Mouse (Mus musculus): ENCODE results near the gene Smpdl3b. TPM values are rescaled to one million over a fixed set of nuclear protein-coding genes. Genes with fewer than 3 reads are reported as not detected.

Smpdl3b gene
- total RNA-seq (2012; rRNA removed): 28.9 and 40.2 TPM in 2 replicates

DNA sequence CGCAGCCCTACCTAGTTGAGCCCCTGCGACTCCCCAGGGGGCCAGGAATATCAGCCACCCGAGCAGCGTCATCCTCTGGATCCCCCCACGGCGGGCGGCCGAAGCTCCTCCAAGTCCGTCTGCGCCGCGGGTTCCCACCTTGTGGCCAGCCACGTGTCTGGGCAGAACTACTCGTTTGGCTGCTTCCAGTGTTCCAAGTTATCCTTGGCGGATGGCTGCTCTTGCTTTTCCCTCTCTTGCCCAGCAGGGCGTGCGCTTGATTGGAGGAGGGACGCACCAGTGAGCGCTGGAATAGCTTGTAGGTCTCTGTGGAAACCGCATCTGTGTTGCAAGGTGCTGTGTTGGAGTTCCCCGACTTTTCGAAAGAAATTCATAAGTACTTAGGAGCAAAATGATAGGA, at the start of gene Smpdl3b:
Gene Smpdl3b, minus strand, starts transcription at position 279 of the 400 bp plus-strand sequence.
- H3K9me3 ChIP-seq (ENCODE audit: control insufficient read depth, insufficient read depth, low read depth, low read length): no peaks in the 10 kb centered on the region
- DNase-seq (ENCODE audit: low read depth, low spot score): peak; percentile 67
- peak within 1 kb of the TSS; percentile 50 to 53 for H3K4me3 ChIP-seq (ENCODE audit: insufficient read depth in 1 of 2, low read depth in 1 of 2, low read length in 2 of 2, poor library complexity in 1 of 2, severe bottlenecking in 1 of 2)
- TF ChIP-seq HCFC1 (IDR thresholded peaks at IDR 0.05; ENCODE audit: borderline replicate concordance, insufficient read depth, low read length) (no peak), ZNF384 (IDR thresholded peaks at IDR 0.05; ENCODE audit: low read depth, low read length) (no peak), CHD2 (IDR thresholded peaks at IDR 0.05; ENCODE audit: low read depth, low read length) (no peak), ZC3H11A (IDR thresholded peaks at IDR 0.05; ENCODE audit: borderline replicate concordance, low read depth, low read length) (no peak), MAFK (IDR thresholded peaks at IDR 0.05; ENCODE audit: insufficient read depth, low read depth, low read length) (no peak)
- H3K27ac ChIP-seq (ENCODE audit: insufficient read depth, low read depth, low read length, poor library complexity, severe bottlenecking): no peak within 1 kb of the TSS
- H3K9ac ChIP-seq (ENCODE audit: insufficient read depth, low read depth, low read length, poor library complexity, severe bottlenecking): peak within 1 kb of the TSS; percentile 51
- in situ Hi-C loops (cut with MboI; ENCODE audit: low sequenced_read_pairs in 2 of 2, unreplicated experiment in 2 of 2): no loop called here
- H3K4me1 ChIP-seq (ENCODE audit: control insufficient read depth in 2 of 2, insufficient read depth in 2 of 2, low read length in 2 of 2, poor library complexity in 1 of 2): peaks cover 5 to 6% of the 10 kb centered on the region in 2 experiments; a peak in 3 of 4 replicates
- H3K36me3 ChIP-seq (ENCODE audit: control insufficient read depth, insufficient read depth, low read length, poor library complexity, severe bottlenecking): no peaks in the 10 kb centered on the region; the same call in 1 of the 2 replicates

DNA sequence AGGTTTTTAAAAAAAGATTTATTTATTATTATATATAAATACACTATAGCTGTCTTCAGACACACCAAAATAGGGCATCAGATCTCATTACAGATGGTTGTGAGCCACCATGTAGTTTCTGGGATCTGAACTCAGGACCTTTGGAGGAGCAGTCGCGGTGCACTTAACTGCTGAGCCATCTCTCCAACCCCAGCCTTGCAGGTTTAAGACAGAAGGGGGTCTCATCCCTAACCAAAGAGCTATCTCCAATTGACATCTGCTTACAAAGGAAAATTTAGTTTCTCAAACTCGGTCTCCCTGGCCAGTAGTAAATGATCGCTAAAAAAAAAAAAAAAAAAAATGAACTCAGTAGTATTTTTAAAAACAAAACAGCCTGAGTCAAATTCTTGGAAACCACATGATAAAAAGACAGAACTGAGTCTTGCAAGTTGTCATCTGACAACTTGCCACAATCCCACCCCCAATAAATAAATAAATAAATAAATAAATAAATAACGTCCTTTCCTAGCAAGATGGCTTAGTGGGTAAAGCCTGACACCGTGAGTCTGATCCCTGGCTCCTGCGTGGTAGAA, 49.7 kb upstream of the Smpdl3b start:
- TF ChIP-seq MAFK (IDR thresholded peaks at IDR 0.05; ENCODE audit: insufficient read depth, low read depth, low read length): no peak
- no peak for TF ChIP-seq CHD2 (IDR thresholded peaks at IDR 0.05; ENCODE audit: low read depth, low read length)
- TF ChIP-seq HCFC1 (IDR thresholded peaks at IDR 0.05; ENCODE audit: borderline replicate concordance, insufficient read depth, low read length): no peak
- no peak for TF ChIP-seq ZC3H11A (IDR thresholded peaks at IDR 0.05; ENCODE audit: borderline replicate concordance, low read depth, low read length)
- no peak for TF ChIP-seq ZNF384 (IDR thresholded peaks at IDR 0.05; ENCODE audit: low read depth, low read length)
- no peaks in the 10 kb centered on the region for H3K9me3 ChIP-seq (ENCODE audit: control insufficient read depth, insufficient read depth, low read depth, low read length)
- DNase-seq (ENCODE audit: low read depth, low spot score): no peak
- H3K4me1 ChIP-seq (ENCODE audit: control insufficient read depth in 2 of 2, insufficient read depth in 2 of 2, low read length in 2 of 2, poor library complexity in 1 of 2): peaks cover 4 to 9% of the 10 kb centered on the region in 2 experiments; a peak in 2 of 4 replicates
- H3K27ac ChIP-seq (ENCODE audit: insufficient read depth, low read depth, low read length, poor library complexity, severe bottlenecking): no peak overlapping the region
- in situ Hi-C loops (cut with MboI; ENCODE audit: low sequenced_read_pairs in 2 of 2, unreplicated experiment in 2 of 2): no loop called here
- H3K36me3 ChIP-seq (ENCODE audit: control insufficient read depth, insufficient read depth, low read length, poor library complexity, severe bottlenecking): no peaks in the 10 kb centered on the region
- H3K9ac ChIP-seq (ENCODE audit: insufficient read depth, low read depth, low read length, poor library complexity, severe bottlenecking): no peak overlapping the region
- H3K4me3 ChIP-seq (ENCODE audit: insufficient read depth in 1 of 2, low read depth in 1 of 2, low read length in 2 of 2, poor library complexity in 1 of 2, severe bottlenecking in 1 of 2): no peak overlapping the region

DNA sequence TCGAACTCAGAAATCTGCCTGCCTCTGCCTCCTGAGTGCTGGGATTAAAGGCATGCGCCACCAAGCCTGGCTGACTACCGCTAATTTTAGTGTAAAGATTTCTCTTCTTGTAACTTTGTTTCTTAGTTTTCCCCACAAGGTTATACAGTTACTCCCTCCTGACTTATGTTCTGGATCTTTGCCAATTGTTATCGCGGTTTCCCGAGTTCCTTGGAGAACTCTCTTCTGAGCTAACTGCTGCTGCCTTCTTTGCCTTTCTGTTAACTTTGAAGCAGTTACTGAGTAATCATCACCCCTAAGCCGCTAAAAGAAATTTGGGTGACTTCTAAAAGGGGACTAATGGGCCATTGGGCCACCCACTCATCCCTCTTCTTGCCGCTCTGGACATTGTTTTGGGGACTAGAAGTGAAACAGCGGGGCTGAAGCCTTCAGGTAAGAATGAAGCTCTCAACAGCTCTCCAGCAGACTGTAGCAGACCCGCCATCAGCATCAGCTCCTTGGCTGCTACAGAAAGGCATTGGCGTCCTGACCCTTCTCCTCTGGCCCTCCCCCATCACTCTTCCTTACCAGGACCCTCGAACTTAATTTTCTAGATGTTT, 48.6 kb upstream of the Smpdl3b start:
- H3K9me3 ChIP-seq (ENCODE audit: control insufficient read depth, insufficient read depth, low read depth, low read length): no peaks in the 10 kb centered on the region
- in situ Hi-C loops (cut with MboI; ENCODE audit: low sequenced_read_pairs in 2 of 2, unreplicated experiment in 2 of 2): no loop called here
- no peaks in the 10 kb centered on the region for H3K36me3 ChIP-seq (ENCODE audit: control insufficient read depth, insufficient read depth, low read length, poor library complexity, severe bottlenecking)
- TF ChIP-seq CHD2 (IDR thresholded peaks at IDR 0.05; ENCODE audit: low read depth, low read length): no peak
- TF ChIP-seq ZNF384 (IDR thresholded peaks at IDR 0.05; ENCODE audit: low read depth, low read length): no peak
- no peak for TF ChIP-seq ZC3H11A (IDR thresholded peaks at IDR 0.05; ENCODE audit: borderline replicate concordance, low read depth, low read length)
- no peak for TF ChIP-seq MAFK (IDR thresholded peaks at IDR 0.05; ENCODE audit: insufficient read depth, low read depth, low read length)
- H3K4me3 ChIP-seq (ENCODE audit: insufficient read depth in 1 of 2, low read depth in 1 of 2, low read length in 2 of 2, poor library complexity in 1 of 2, severe bottlenecking in 1 of 2): no peak overlapping the region
- DNase-seq (ENCODE audit: low read depth, low spot score): no peak
- H3K27ac ChIP-seq (ENCODE audit: insufficient read depth, low read depth, low read length, poor library complexity, severe bottlenecking): no peak overlapping the region
- H3K9ac ChIP-seq (ENCODE audit: insufficient read depth, low read depth, low read length, poor library complexity, severe bottlenecking): no peak overlapping the region
- H3K4me1 ChIP-seq (ENCODE audit: control insufficient read depth in 2 of 2, insufficient read depth in 2 of 2, low read length in 2 of 2, poor library complexity in 1 of 2): peaks cover 4 to 9% of the 10 kb centered on the region in 2 experiments; a peak in 2 of 4 replicates

DNA sequence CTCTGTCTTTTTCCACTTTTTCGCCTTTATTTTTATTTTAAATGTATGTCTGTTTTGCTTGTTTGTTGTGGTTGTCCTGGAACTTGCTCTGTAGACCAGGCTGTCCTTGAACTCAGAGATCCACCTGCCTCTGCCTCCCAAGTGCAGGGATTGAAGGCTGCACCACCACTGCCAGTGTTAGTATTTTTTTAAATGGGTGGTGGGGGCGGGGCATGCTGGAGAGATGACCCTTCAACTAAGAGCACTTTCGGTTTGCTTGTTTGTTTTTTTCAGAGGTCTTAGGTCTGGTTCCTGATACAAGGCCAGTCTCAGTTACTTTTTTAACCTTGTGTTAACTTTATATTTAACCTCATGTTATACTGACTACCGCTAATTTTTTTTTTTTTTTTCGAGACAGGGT, 48.1 kb upstream of the Smpdl3b start:
- Histone ChIP-seq H3K9me3 (ENCODE audit: control insufficient read depth, insufficient read depth, low read depth, low read length) (no peaks in the 10 kb centered on the region), H3K4me3 (ENCODE audit: insufficient read depth in 1 of 2, low read depth in 1 of 2, low read length in 2 of 2, poor library complexity in 1 of 2, severe bottlenecking in 1 of 2) (no peak overlapping the region), H3K4me1 (ENCODE audit: control insufficient read depth in 2 of 2, insufficient read depth in 2 of 2, low read length in 2 of 2, poor library complexity in 1 of 2) (peaks cover 4 to 9% of the 10 kb centered on the region in 2 experiments; a peak in 2 of 4 replicates), H3K9ac (ENCODE audit: insufficient read depth, low read depth, low read length, poor library complexity, severe bottlenecking) (no peak overlapping the region), H3K27ac (ENCODE audit: insufficient read depth, low read depth, low read length, poor library complexity, severe bottlenecking) (no peak overlapping the region), H3K36me3 (ENCODE audit: control insufficient read depth, insufficient read depth, low read length, poor library complexity, severe bottlenecking) (no peaks in the 10 kb centered on the region)
- DNase-seq (ENCODE audit: low read depth, low spot score): no peak
- TF ChIP-seq CHD2 (IDR thresholded peaks at IDR 0.05; ENCODE audit: low read depth, low read length) (no peak), ZNF384 (IDR thresholded peaks at IDR 0.05; ENCODE audit: low read depth, low read length) (no peak), MAFK (IDR thresholded peaks at IDR 0.05; ENCODE audit: insufficient read depth, low read depth, low read length) (no peak), ZC3H11A (IDR thresholded peaks at IDR 0.05; ENCODE audit: borderline replicate concordance, low read depth, low read length) (no peak), HCFC1 (IDR thresholded peaks at IDR 0.05; ENCODE audit: borderline replicate concordance, insufficient read depth, low read length) (no peak)
- in situ Hi-C loops (cut with MboI; ENCODE audit: low sequenced_read_pairs in 2 of 2, unreplicated experiment in 2 of 2): no loop called here
